Mouse (Mus musculus) monocyte, adult 2 months (primary cell): ENCODE measurements around the gene Tango6.

ENCODE experiments used
- DNase-seq, 2 experiments: peaks; one replicate each; pipeline ENCODE4 v3.0.0; 2022; ENCODE audit warnings: low spot score in 2 of 2, low read depth in 1 of 2

Tango6 gene

GRCm38 (mm10) chr8:106682971-106683668 is at the start of gene Tango6:
Tango6 (plus strand) TSS chr8:106683068.
- DNase-seq = peak; percentile 68 to 87

- DNase-seq = no peak
Observed at GRCm38 (mm10) chr8:106633361-106634158, 49.3 kb upstream of the Tango6 start.

- DNase-seq = no peak
Observed at GRCm38 (mm10) chr8:106635284-106635683, 47.6 kb upstream of the Tango6 start.

DNA sequence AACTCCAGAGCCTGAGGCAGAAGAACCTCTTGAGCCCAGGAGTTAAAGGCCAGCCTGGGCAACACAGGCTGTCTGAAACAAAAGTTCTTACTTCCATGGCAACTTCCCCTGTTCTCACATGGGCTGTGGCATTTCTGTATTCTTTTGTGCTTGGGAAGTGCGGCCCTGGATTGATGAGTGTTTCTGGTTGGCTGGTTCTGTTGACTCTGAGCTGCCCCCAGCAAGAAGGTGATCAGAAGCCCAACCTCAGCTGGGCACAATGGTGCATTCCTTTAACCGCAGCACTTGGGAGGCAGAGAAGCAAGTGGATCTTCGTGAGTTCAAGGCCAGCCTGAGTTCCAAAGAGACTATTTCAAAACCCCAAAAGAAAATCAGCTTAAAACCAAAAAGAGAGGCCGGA is 45.4 kb upstream of the Tango6 start:
- no peak for DNase-seq

- DNase-seq = no peak
Observed at GRCm38 (mm10) chr8:106638768-106639295, 44.0 kb upstream of the Tango6 start.

DNA sequence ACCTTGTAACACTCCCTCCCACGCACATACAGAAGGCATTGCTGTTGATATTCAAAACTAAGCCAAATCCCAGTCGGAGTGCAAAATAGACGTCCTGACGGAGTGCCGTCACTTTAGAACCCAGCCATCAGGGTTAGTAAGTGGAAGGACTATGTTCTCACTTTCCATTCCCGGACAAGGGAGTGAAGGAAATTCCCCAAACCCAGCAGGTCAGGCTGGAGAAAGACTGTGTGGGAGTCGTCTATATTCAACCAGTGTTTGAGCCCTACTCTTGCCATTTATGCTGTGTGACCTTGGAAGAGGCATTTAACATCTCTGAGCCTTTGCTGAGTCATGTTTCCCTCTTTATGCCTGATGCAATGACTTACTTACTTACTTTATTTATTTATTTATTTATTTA is 42.7 kb upstream of the Tango6 start:
- DNase-seq = no peak

DNA sequence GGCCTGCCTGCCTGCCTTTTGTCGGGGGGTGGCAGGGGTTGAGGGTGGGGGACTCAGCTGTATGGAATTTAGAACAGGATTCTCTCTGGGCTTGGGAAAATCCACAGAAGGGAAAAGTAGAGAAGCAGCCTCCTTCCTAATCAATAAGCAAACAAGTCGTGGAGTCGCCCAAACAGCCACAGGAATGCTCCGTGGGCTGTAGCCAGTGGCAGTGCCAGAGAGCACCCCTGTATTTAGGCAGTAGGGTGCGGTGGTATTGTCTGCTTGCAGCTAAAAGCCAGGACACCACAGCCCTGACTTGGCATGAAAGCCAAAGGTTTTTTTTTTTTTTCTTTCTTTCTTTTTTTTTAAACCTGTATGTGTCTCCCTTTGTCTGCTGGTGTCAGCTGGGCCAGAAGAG is 41.9 kb upstream of the Tango6 start:
- no peak for DNase-seq

- DNase-seq = no peak
Observed at GRCm38 (mm10) chr8:106642172-106642571, 40.7 kb upstream of the Tango6 start.

- no peak for DNase-seq
Observed at GRCm38 (mm10) chr8:106643100-106643499, 39.8 kb upstream of the Tango6 start.

DNA sequence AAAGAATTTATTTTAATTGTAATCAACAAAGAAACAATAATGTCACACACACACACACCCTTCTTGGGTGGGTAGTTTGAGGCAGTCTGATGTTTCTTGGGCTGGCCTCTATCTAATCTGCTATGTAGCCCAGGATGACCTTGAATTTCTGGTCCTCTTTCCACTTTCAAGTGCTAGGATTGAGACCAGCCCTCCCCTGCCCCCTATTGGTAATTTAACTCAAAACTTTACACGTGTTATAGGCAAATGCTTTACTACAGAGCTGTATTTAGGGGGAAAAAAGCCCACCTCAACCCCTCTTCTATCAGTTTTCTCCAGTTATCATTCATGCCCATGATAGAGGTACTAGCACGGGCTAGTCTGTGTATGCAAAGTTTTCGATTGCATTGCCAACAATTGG is 37.9 kb upstream of the Tango6 start:
- no peak for DNase-seq

- DNase-seq = no peak
Observed at GRCm38 (mm10) chr8:106646153-106646552, 36.7 kb upstream of the Tango6 start.

- DNase-seq = no peak
Observed at GRCm38 (mm10) chr8:106646731-106647130, 36.1 kb upstream of the Tango6 start.

GRCm38 (mm10) chr8:106647387-106647786 is 35.5 kb upstream of the Tango6 start:
- peak; percentile 18 to 52 for DNase-seq

GRCm38 (mm10) chr8:106648421-106648820 is 34.4 kb upstream of the Tango6 start:
- no peak for DNase-seq

- no peak for DNase-seq
Observed at GRCm38 (mm10) chr8:106651994-106652393, 30.9 kb upstream of the Tango6 start.

DNA sequence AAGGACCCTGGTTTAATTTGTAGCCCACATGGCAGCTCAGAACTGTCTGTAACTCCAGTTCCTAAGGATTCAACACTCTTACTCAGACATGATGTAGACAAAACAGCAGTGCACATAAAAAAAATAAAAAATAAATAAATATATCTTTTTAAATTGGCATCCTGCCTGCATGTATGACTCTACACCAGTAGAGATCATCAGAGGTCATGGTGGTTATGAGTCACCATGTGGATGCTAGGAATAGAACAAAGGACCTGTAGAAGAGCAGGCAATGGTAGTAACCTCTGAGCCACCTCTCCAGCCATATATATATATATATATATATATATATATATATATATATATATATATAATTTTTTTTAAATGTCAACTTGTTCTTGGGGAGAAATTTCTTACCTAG is 26.8 kb upstream of the Tango6 start:
- no peak for DNase-seq

DNA sequence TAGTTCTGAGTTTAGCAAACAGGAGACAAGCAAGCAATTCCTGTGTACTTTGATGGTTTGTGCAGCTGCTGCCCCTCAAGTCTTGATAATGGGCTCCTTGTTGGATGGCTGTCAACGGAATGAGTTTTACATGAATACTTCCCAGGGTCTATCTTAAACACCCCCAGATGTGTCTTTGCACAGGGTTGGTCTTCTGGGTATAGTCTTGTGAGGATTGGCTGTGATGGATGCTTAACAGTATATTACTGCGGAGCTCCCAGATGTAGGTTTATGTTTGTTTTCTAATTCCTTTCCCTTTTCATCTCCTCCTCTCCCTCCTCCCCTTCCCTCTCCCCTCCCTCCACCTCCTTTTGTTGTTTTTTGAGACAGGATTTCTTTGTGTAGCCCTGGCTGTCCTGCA is 10.1 kb upstream of the Tango6 start:
- DNase-seq = no peak

GRCm38 (mm10) chr8:106674318-106674717 is 8.6 kb upstream of the Tango6 start:
- no peak for DNase-seq

DNA sequence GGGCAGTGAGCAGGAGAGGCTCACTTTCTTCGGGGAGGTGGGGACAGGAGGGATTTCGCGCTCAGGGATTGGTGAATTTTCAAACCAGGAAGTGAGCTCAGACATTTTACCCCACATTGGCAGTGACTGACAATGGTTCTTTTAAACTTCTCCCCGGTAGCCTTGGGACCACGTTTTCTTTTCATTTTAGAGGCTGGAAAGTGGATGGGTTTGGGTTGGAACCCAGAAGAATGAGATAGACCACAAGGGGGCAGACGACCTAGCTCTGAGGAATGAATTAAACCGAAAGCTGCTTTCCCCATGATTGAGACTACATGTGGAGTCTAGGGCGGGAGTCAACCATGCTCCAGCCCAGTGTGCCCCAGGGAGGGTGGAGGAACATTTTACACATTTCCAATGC is 8.0 kb upstream of the Tango6 start:
- no peak for DNase-seq

DNA sequence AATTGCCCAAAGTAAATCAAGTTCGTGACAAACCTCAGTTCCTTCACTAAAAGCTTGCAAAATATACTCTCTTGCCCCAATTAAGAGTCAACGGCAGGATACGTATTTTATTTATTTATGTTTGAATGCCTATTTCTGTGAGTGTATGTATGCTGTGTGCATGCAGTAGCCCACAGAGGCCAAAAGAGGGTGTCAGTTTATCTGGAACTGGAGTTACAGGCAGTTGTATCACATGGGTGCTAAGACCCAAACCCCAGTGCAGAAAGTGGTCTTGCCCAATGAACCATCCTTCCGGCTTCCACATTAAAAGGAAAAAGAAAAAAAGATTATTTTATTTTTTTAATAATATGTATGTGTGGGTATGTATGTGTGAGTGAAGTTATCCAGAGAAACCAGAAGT is 1.5 kb downstream of the Tango6 start:
- no peak for DNase-seq

DNA sequence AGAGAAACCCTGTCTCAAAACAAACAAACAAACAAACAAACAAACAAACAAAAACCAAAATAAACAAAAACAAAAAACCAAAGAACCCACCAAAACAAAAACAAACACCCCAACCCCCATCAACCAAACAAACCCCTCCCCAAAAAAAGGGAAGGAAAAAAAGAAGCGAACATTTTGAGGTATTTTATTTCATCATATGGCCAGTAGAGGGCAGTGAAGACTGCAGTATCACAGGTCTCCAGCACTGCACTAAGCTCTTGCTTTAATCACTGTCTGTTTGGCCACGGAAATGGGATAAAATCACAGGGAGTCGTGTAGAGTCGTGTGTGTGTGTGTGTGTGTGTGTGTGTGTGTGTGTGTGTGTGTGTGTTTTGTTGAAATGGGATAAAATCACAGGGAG is 4.6 kb downstream of the Tango6 start:
- DNase-seq = no peak

- DNase-seq = no peak
Observed at GRCm38 (mm10) chr8:106697748-106698248, 14.9 kb downstream of the Tango6 start.
